23 mouse cellular contexts compared by ENCODE assay signal in the genomic region with DNA sequence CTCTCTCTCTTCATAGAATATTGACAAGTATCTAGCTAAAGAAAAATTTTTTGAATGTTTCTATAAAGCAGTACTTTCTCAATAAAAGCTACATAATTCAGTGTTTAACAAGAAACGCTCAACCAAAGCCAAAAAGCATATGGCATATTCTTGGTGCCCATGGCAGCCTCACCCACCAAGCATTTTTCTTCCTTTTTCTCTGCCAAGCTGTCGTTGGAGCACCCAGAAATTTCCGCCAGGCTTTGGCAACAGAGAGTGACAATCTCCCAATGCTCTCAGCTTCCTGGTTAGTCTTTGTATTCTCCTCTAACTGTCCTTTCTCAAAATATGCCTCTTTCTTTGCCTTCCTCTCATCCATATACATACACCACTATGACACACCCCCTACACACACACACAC.
DNase-seq lines count a peak whose midpoint lies in the region; ATAC-seq lines count a peak whose summit lies in the region.
"Had no signal": no experiment of that assay in that cellular context is flagged by ENCODE, and none has a peak within 500 bp of the region (broad histone marks: within the 10 kb centered on the region; RNA-seq: fewer than 3 reads in every experiment).

No protein-coding gene starts in this region.

- DNase-seq in cerebellum, postnatal 14 days: peak; percentile 4 to 11
- no peak for DNase-seq in cerebellum, adult 11 months
- peak; percentile 44 for DNase-seq in brain, adult 2 months (ENCODE audit: low read depth, low spot score)
- peak; percentile 3 to 25 for DNase-seq in layer of hippocampus, adult 8-10 months (ENCODE audit: low spot score in 2 of 2)
- peak; percentile 32 to 35 for DNase-seq in right cerebral cortex, postnatal 10 days (ENCODE audit: low spot score in 2 of 2)
- DNase-seq in thymus, adult 18-20 months: no peak
- DNase-seq: adrenal gland, postnatal 10 days; cerebellum, adult 2 months; gastrocnemius, postnatal 14 days; heart, adult 18-20 months had no signal

- H3K9ac ChIP-seq in heart, embryonic 12.5 days: no peak overlapping the region
- H3K9ac ChIP-seq in kidney, embryonic 14.5 days (ENCODE audit: low read depth, low read length): no peak overlapping the region
- H3K9ac ChIP-seq: heart, embryonic 15.5 days; limb, embryonic 15.5 days; liver, embryonic 15.5 days; midbrain, embryonic 12.5 days; neural tube, embryonic 12.5 days had no signal

- no peak overlapping the region for H3K4me2 ChIP-seq in heart, embryonic 12.5 days
- H3K4me2 ChIP-seq in kidney, embryonic 14.5 days (replicated peaks; ENCODE audit: low read depth, low read length): no peak overlapping the region
- H3K4me2 ChIP-seq: heart, embryonic 15.5 days; limb, embryonic 15.5 days; liver, embryonic 15.5 days; midbrain, embryonic 12.5 days; neural tube, embryonic 12.5 days had no signal

- H3K27me3 ChIP-seq in heart, embryonic 12.5 days (replicated peaks): no peaks in the 10 kb centered on the region
- no peaks in the 10 kb centered on the region for H3K27me3 ChIP-seq in kidney, embryonic 14.5 days (ENCODE audit: control insufficient read depth, insufficient read depth, low read length)
- H3K27me3 ChIP-seq: heart, embryonic 15.5 days; limb, embryonic 15.5 days; liver, embryonic 15.5 days; midbrain, embryonic 12.5 days; neural tube, embryonic 12.5 days had no signal

- no peaks in the 10 kb centered on the region for H3K4me1 ChIP-seq in heart, embryonic 12.5 days (replicated peaks)
- H3K4me1 ChIP-seq in kidney, embryonic 14.5 days (ENCODE audit: control insufficient read depth, insufficient read depth, low read length): no peaks in the 10 kb centered on the region
- H3K4me1 ChIP-seq: heart, embryonic 15.5 days; limb, embryonic 15.5 days; liver, embryonic 15.5 days; midbrain, embryonic 12.5 days; neural tube, embryonic 12.5 days had no signal

- ATAC-seq in heart, embryonic 12.5 days (ENCODE audit: insufficient number of reproducible peaks, low FRiP score): no peak
- no peak for ATAC-seq in kidney, embryonic 14.5 days (ENCODE audit: low FRiP score, low TSS enrichment)
- ATAC-seq: activated CD4-positive, CD25-positive, alpha-beta regulatory T cell, adult 4 months; CD4-positive, CD25-positive, alpha-beta regulatory T cell, adult 4 months; hindbrain, embryonic 16.5 days; intestine, postnatal 0 days; lung, postnatal 0 days; Patski had no signal

- no peak overlapping the region for H3K27ac ChIP-seq in heart, embryonic 12.5 days (ENCODE audit: poor library complexity, severe bottlenecking)
- H3K27ac ChIP-seq in kidney, embryonic 14.5 days (ENCODE audit: low read depth, low read length): no peak overlapping the region
- H3K27ac ChIP-seq: heart, embryonic 15.5 days; limb, embryonic 15.5 days; liver, embryonic 15.5 days; midbrain, embryonic 12.5 days; neural tube, embryonic 12.5 days had no signal

- H3K36me3 ChIP-seq in heart, embryonic 12.5 days: no peaks in the 10 kb centered on the region
- H3K36me3 ChIP-seq in kidney, embryonic 14.5 days (ENCODE audit: control insufficient read depth, insufficient read depth, low read length): no peaks in the 10 kb centered on the region
- H3K36me3 ChIP-seq: heart, embryonic 15.5 days; limb, embryonic 15.5 days; liver, embryonic 15.5 days; midbrain, embryonic 12.5 days; neural tube, embryonic 12.5 days had no signal

- WGBS in heart, embryonic 12.5 days: 75% methylated on average over 3 of the region's 3 CpGs
- 94% methylated on average over 3 of the region's 3 CpGs for WGBS in kidney, embryonic 14.5 days

- H3K9me3 ChIP-seq in heart, embryonic 12.5 days (replicated peaks): no peaks in the 10 kb centered on the region
- no peaks in the 10 kb centered on the region for H3K9me3 ChIP-seq in kidney, embryonic 14.5 days (ENCODE audit: control insufficient read depth, low read length)
- H3K9me3 ChIP-seq: heart, embryonic 15.5 days; limb, embryonic 15.5 days; liver, embryonic 15.5 days; midbrain, embryonic 12.5 days; neural tube, embryonic 12.5 days had no signal

- no peak overlapping the region for H3K4me3 ChIP-seq in heart, embryonic 12.5 days
- no peak overlapping the region for H3K4me3 ChIP-seq in kidney, embryonic 14.5 days (ENCODE audit: low read length)
- H3K4me3 ChIP-seq: heart, embryonic 15.5 days; limb, embryonic 15.5 days; liver, embryonic 15.5 days; midbrain, embryonic 12.5 days; neural tube, embryonic 12.5 days had no signal

Comparison
In these comparisons a context has a peak if more than half of its experiments do, and no peak if none do; other contexts are left out.
1. DNase-seq: peak in cerebellum, postnatal 14 days (2 of 2), brain, adult 2 months (single experiment), layer of hippocampus, adult 8-10 months (2 of 2) and right cerebral cortex, postnatal 10 days (2 of 2); none in cerebellum, adult 11 months (single experiment) and thymus, adult 18-20 months (0 of 2).